Mouse (Mus musculus) spleen, adult 2 months (tissue): ENCODE measurements around the gene Fam129a.

ENCODE experiments used
- CTCF ChIP-seq: fragments of 200-500 bp; IDR thresholded peaks from 2 replicates; pipeline ENCODE4 v1.5.1; 2011; ENCODE audit warnings: mild to moderate bottlenecking, inconsistent platforms; ENCODE audit not compliant: insufficient read depth, insufficient read length, insufficient replicate concordance; ENCODE audit errors: extremely low read depth
- POLR2A ChIP-seq: fragments of 200-500 bp; IDR thresholded peaks from 2 replicates; pipeline ENCODE4 v1.6.1; 2011; ENCODE audit warnings: low read depth, low read length, inconsistent platforms

DNA sequence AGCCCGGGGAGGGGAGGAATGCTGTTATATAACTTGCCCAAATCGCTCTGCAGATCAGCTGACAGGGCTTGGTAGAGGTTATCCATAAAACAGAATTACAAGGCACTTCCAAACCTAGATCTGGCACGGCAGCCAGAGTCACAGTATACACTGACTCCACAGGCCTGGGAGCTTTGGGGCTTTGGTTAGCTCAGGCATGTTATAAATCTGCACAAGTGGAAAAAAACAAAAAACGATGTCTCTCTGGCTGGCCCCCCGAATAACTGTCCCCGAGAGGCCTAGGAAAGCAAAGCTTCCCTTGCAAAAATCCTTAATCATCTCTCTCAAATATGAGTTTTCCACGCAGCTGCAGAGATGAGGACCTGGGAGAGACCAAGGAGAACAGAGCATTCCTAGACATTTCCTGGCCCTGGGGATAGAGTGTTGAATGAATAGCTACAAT is 113.5 kb downstream of the Fam129a start:
- no peak for TF ChIP-seq POLR2A
- TF ChIP-seq CTCF, result no peak
